Mouse (Mus musculus) hindbrain, embryonic 12.5 days (tissue): ENCODE results near the gene Rcan1. TPM values are rescaled to one million over a fixed set of nuclear protein-coding genes. Genes with fewer than 3 reads are reported as not detected.
"Not testable (repeated sequence)": the region's sequence is repeated elsewhere in the genome, so short reads cannot be mapped to it uniquely, and the experiment has no call there.

Experiments used
- ATAC-seq: fragments of 200-750 bp; cut with Nextera tagmentation; 2 replicates; pipeline ENCODE4 v1.8.0; 2017; ENCODE audit warnings: moderate TSS enrichment; ENCODE audit not compliant: low FRiP score
- H3K27ac ChIP-seq: fragments of 300-500 bp; sonication (generic); 2 replicates; pipeline ENCODE4 v1.5.1; 2016; ENCODE audit warnings: mild to moderate bottlenecking
- H3K27me3 ChIP-seq: fragments of 300-500 bp; sonication (generic); 2 replicates; pipeline ENCODE4 v1.6.1; 2016; ENCODE audit warnings: mild to moderate bottlenecking
- H3K36me3 ChIP-seq: fragments of 300-500 bp; sonication (generic); 2 replicates; pipeline ENCODE4 v1.6.1; 2016; ENCODE audit warnings: mild to moderate bottlenecking
- H3K4me1 ChIP-seq: fragments of 300-500 bp; sonication (generic); 2 replicates; pipeline ENCODE4 v1.6.1; 2016
- H3K4me2 ChIP-seq: fragments of 300-500 bp; sonication (generic); replicated peaks from 2 replicates; pipeline ENCODE4 v1.6.1; 2016; ENCODE audit warnings: mild to moderate bottlenecking
- H3K4me3 ChIP-seq: fragments of 300-500 bp; sonication (generic); 2 replicates; pipeline ENCODE4 v1.5.1; 2016; ENCODE audit warnings: mild to moderate bottlenecking
- H3K9ac ChIP-seq: fragments of 300-500 bp; sonication (generic); 2 replicates; pipeline ENCODE4 v1.6.1; 2016; ENCODE audit warnings: mild to moderate bottlenecking, moderate library complexity
- H3K9me3 ChIP-seq: fragments of 300-500 bp; sonication (generic); replicated peaks from 2 replicates; pipeline ENCODE4 v1.6.1; 2016; ENCODE audit warnings: mild to moderate bottlenecking
- WGBS: fragments of 180-500 bp; shearing (Covaris S2); methylation state at CpG from one replicate; pipeline ENCODE4 v1.1.7; 2016; 5-methylcytosine and 5-hydroxymethylcytosine counted together
- polyA plus RNA-seq: library from polyadenylated mRNA; unstranded; fragments of >200 nt; fragmentation: Nextera tagmentation; extraction: Ambion mirVana; gene quantifications from 2 replicates; pipeline ENCODE4 v1.2.1, GENCODE M21; 2016

Gene Rcan1
- polyA plus RNA-seq, 1 experiment from 2014 or later = 47.2 TPM

DNA sequence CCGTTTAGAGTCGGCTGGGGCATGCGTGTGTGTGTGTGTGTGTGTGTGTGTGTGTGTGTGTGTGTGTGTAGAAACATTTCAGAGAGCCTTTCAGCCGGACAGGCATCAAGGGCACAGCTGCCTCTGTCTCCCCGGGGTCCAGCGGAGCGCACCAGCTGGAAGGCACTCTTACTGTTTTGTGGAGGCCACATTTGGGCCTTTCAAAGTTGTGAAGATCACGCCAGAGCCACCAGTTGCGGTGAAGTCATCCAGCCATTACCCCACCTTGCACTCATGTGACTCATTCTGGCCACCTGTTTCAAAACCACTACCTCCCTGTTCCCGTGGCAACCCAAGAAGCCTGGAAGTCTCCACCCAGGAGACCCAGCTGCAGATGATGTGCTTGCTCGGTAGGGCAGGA lies 44.8 kb downstream of the Rcan1 start:
- Histone ChIP-seq H3K9me3 (no peaks in the 10 kb centered on the region), H3K4me3 (no peak overlapping the region), H3K36me3 (no peaks in the 10 kb centered on the region), H3K4me1 (peaks cover 34% of the 10 kb centered on the region), H3K9ac (no peak overlapping the region), H3K4me2 (no peak overlapping the region), H3K27me3 (no peaks in the 10 kb centered on the region), H3K27ac (no peak overlapping the region)
- 62% methylated on average over 11 of the region's 11 CpGs for WGBS
- ATAC-seq = 0 out of 2 replicates have a peak, but pooled peaks have one; percentile 24

DNA sequence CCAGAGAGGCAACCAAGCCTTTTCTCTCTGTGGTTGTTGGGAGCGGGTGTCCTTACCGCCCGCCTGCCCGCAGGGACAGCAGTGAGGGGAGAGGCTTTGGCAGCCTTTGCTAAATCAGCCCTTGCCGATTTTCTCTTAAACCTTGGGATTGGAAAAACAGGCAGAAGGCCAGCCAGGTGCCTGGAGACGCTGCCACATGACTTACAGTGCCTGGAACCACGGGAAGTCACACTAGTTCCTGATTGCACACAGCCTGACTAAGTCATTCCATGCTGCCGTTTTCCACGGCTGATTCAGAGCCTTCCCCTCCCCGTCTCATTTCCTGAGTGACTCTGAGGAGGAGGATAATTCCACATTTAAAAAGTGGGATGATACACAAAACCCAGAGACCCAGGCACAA lies 47.3 kb downstream of the Rcan1 start:
- peaks cover 30% of the 10 kb centered on the region for H3K4me1 ChIP-seq
- no peak overlapping the region for H3K27ac ChIP-seq
- WGBS = 57% methylated on average over 10 of the region's 10 CpGs

DNA sequence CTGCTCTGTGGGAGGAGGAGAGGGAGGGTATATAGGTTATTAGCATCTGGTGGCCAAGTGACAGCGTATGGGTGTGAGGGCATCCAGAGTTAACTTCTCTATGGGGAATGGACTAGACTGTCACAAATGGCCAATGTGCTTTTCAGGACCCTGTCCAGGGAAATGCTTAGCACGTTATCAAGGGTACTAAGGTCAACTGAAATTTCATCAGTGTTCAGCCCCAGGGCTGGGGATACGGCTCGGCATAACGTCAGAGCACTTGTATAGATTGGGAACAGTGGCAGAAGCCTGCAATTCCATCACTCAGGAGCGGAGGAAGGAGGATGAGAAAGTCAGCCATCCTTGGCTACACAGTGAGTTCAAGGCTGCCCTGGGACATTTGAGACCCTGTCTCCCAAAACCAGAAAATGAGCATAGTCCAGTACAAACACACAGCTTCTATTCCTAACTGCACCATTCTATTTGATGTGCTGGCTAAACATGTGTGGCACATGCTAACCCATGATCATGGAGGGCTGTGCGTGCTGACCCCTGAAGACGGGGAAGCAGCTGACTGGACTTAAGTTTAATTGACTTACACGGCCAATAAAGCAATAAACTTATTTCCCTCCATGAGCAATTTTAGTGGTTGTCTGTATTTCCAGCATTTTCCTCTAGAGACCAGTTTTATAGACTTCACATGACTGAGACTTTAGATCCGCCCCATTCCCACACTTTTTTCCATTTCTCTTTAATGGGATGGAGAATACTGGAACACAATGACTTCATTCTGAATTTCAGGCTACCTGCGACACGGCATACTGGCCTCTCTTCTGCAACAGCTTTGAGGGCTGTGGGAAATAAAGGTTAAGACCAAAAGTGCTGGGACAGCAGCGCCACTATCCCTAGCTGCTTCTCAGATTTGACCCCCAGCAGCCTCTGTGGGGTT lies 48.0 kb downstream of the Rcan1 start:
- 79% methylated on average over 13 of the region's 13 CpGs for WGBS
- no peaks in the 10 kb centered on the region for H3K27me3 ChIP-seq
- H3K27ac ChIP-seq = no peak overlapping the region
- no peaks in the 10 kb centered on the region for H3K9me3 ChIP-seq
- no peaks in the 10 kb centered on the region for H3K36me3 ChIP-seq
- H3K4me1 ChIP-seq = peaks cover 25% of the 10 kb centered on the region
- H3K9ac ChIP-seq = no peak overlapping the region
- H3K4me3 ChIP-seq = no peak overlapping the region
- no peak overlapping the region for H3K4me2 ChIP-seq
- no peak for ATAC-seq

More for the DNA sequence above, 47.3 kb downstream of the Rcan1 start:
- H3K27me3 ChIP-seq = no peaks in the 10 kb centered on the region
- ATAC-seq = no peak
- H3K4me3 ChIP-seq = no peak overlapping the region
- no peaks in the 10 kb centered on the region for H3K36me3 ChIP-seq
- H3K4me2 ChIP-seq = no peak overlapping the region
- no peaks in the 10 kb centered on the region for H3K9me3 ChIP-seq
- no peak overlapping the region for H3K9ac ChIP-seq

DNA sequence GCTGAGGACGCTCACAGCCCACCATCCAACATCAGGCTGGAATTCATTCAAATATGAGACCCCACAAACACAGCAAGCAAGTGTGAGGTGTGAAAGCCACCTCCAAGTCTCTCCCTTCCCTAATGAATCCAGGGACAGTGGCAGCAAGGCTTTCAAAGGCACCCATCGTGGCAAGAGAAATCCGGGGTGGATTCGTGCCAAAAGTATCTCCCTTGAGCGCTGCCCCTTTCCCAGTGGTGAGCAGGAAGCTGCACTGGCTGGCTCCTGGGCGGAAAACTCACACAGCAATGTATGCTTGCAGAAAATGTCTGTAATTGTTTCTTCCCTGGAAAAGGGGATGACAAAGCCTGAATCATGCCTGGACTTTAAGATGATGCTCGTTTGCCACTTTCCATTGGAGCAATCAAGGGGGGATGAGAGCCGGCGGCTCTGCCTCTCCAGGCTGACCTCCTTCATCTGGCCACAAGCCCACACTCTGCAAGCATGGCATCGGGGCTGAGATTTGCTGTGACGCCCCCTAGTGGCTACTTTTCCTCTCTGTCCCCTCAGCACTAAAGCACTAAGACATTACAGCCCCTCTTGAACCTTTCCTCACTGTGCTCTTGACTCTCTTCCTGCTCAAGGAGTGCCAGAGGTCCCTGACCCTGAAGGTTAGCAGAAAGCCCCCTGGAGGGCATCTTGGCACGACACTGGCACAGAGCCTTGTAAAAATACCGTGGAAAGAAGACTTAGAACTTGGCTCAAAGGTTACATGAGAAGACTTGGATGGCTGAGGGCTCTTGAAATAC lies 49.3 kb downstream of the Rcan1 start:
- Histone ChIP-seq H3K9ac (no peak overlapping the region), H3K4me2 (no peak overlapping the region), H3K4me1 (peaks cover 18% of the 10 kb centered on the region), H3K9me3 (no peaks in the 10 kb centered on the region), H3K27ac (no peak overlapping the region), H3K36me3 (no peaks in the 10 kb centered on the region), H3K27me3 (no peaks in the 10 kb centered on the region), H3K4me3 (no peak overlapping the region)
- no peak for ATAC-seq
- WGBS = 75% methylated on average over 13 of the region's 13 CpGs

GRCm38 (mm10) chr16:92420641-92421040 lies 50.0 kb downstream of the Rcan1 start:
- no peak for ATAC-seq
- WGBS = 93% methylated on average over 5 of the region's 5 CpGs

DNA sequence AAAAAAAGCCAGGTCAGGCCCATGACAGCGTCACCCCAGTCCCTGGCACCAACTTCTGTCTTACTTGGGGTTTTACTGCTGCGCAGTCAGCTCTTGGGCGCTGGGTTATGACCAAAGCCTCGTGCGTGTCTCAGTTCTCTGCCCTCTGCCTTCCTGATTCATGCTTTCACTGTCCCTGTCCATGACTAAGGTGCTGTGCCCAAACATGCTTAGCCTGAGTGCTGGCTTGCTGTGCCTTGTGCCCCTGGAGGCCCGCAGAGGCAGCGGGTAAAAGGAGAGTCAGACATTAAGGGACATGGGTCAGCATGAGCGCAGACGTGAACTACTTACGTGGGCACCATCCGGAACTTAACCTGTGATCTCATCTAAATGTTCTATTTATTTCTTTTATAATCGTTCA lies 51.6 kb downstream of the Rcan1 start:
- ATAC-seq = no peak
- H3K9ac ChIP-seq = no peak overlapping the region
- peaks cover 9% of the 10 kb centered on the region for H3K4me1 ChIP-seq
- H3K27ac ChIP-seq = no peak overlapping the region
- H3K36me3 ChIP-seq = no peaks in the 10 kb centered on the region
- H3K4me2 ChIP-seq = no peak overlapping the region
- WGBS = 90% methylated on average over 12 of the region's 12 CpGs
- no peaks in the 10 kb centered on the region for H3K27me3 ChIP-seq
- H3K4me3 ChIP-seq = no peak overlapping the region
- H3K9me3 ChIP-seq = no peaks in the 10 kb centered on the region

More at GRCm38 (mm10) chr16:92420641-92421040, 50.0 kb downstream of the Rcan1 start:
- Histone ChIP-seq H3K27me3 (no peaks in the 10 kb centered on the region), H3K27ac (no peak overlapping the region), H3K36me3 (no peaks in the 10 kb centered on the region), H3K4me1 (peaks cover 11% of the 10 kb centered on the region), H3K9me3 (no peaks in the 10 kb centered on the region), H3K9ac (no peak overlapping the region), H3K4me3 (no peak overlapping the region), H3K4me2 (no peak overlapping the region)

- H3K4me1 ChIP-seq = peaks cover 12% of the 10 kb centered on the region
- no peaks in the 10 kb centered on the region for H3K36me3 ChIP-seq
- no peak overlapping the region for H3K4me2 ChIP-seq
- H3K9me3 ChIP-seq = no peaks in the 10 kb centered on the region
- no peak for ATAC-seq
- no peak overlapping the region for H3K9ac ChIP-seq
- 97% methylated on average over 2 of the region's 2 CpGs for WGBS
- H3K4me3 ChIP-seq = no peak overlapping the region
- H3K27ac ChIP-seq = no peak overlapping the region
- H3K27me3 ChIP-seq = no peaks in the 10 kb centered on the region
Observed at GRCm38 (mm10) chr16:92417267-92417666, 53.4 kb downstream of the Rcan1 start.

- Histone ChIP-seq H3K27me3 (no peaks in the 10 kb centered on the region), H3K4me1 (peaks cover 21% of the 10 kb centered on the region), H3K4me2 (no peak overlapping the region), H3K9ac (no peak overlapping the region), H3K27ac (no peak overlapping the region), H3K36me3 (no peaks in the 10 kb centered on the region), H3K4me3 (no peak overlapping the region), H3K9me3 (no peaks in the 10 kb centered on the region)
- ATAC-seq = no peak
- WGBS = 35% methylated on average over 7 of the region's 7 CpGs
Observed at GRCm38 (mm10) chr16:92415702-92416118, 55.0 kb downstream of the Rcan1 start.

GRCm38 (mm10) chr16:92415038-92415437 lies 55.6 kb downstream of the Rcan1 start:
- ATAC-seq = not testable (repeated sequence)
- 56% methylated on average over 6 of the region's 6 CpGs for WGBS

DNA sequence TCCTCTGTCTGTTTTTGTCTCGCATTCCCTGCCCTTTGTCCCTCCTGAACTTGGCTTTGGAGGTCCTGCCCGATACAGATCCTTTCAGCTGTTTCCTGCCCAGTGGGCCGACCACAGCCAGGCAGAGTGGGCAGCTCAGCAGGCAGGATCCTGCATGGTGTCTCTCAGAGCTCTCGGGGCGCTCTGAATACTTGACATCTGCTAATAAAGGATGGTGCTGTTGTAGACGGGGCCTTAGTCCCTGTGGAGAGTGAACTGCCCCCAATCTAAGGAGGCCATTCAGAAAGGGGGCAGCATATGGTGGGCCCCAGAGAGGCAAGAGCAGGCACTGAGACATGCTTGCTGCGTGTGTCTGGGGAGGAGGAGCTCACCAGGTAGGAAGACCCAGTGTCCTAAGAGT lies 57.8 kb downstream of the Rcan1 start:
- ATAC-seq = peak; percentile 58; the same call in 1 of the 2 replicates
- 16% methylated on average over 7 of the region's 7 CpGs for WGBS
- Histone ChIP-seq H3K27me3 (no peaks in the 10 kb centered on the region), H3K27ac (peak overlapping the region; percentile 45; the same call in 1 of the 2 replicates), H3K36me3 (no peaks in the 10 kb centered on the region), H3K4me2 (no peak overlapping the region), H3K4me3 (no peak overlapping the region), H3K4me1 (peaks cover 21% of the 10 kb centered on the region), H3K9ac (no peak overlapping the region), H3K9me3 (no peaks in the 10 kb centered on the region)

More at GRCm38 (mm10) chr16:92415038-92415437, 55.6 kb downstream of the Rcan1 start:
- not testable (repeated sequence) for H3K9me3 ChIP-seq, H3K36me3 ChIP-seq, H3K4me3 ChIP-seq, H3K27ac ChIP-seq, H3K9ac ChIP-seq, H3K4me2 ChIP-seq, H3K27me3 ChIP-seq
- peaks cover 21% of the 10 kb centered on the region for H3K4me1 ChIP-seq

DNA sequence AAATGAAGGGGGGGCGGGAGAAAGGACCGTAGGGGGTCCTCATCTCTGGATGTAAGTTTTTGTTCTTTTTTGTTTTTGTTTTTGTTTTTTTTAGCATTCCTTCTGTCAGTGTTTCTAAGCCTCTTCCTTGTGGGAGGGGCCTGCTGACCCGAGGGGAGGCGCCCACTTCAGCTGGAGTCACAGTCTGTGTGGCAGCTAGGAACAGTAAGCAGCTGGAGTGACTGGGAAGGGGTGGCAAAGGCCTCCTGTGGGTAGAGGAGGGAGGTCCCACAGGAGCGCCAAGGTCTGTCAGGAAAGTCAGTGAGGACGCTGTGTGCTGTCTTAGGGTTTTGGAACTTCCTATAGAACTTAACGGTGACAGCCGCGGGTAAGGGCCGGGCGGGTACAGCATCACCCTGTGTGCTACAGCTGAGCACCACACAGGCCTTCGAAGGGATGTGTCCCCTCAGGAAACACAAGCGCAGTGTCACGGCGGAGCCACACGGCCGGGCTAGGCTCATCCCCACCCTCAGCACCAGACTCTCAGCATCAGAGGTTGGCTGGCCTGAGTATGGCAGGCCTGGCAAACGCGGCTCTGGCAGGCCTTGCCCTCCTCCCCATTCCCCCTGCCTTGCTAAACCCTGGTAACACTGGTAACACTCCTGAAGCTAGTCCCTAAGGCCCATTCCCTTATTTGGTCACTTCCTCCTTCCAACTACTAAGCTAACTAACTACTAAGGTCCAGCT lies 58.5 kb downstream of the Rcan1 start:
- H3K9ac ChIP-seq = no peak overlapping the region
- H3K4me2 ChIP-seq = no peak overlapping the region
- no peak overlapping the region for H3K4me3 ChIP-seq
- no peaks in the 10 kb centered on the region for H3K36me3 ChIP-seq
- H3K9me3 ChIP-seq = no peaks in the 10 kb centered on the region
- H3K27ac ChIP-seq = no peak overlapping the region
- WGBS = 71% methylated on average over 19 of the region's 19 CpGs
- H3K27me3 ChIP-seq = no peaks in the 10 kb centered on the region
- peaks cover 21% of the 10 kb centered on the region for H3K4me1 ChIP-seq
- ATAC-seq = peak; percentile 56

- ATAC-seq = no peak
- WGBS = 94% methylated on average over 2 of the region's 2 CpGs
- Histone ChIP-seq H3K27me3 (no peaks in the 10 kb centered on the region), H3K9ac (no peak overlapping the region), H3K36me3 (no peaks in the 10 kb centered on the region), H3K4me1 (peaks cover 21% of the 10 kb centered on the region), H3K4me3 (no peak overlapping the region), H3K9me3 (no peaks in the 10 kb centered on the region), H3K27ac (no peak overlapping the region), H3K4me2 (no peak overlapping the region)
Observed at GRCm38 (mm10) chr16:92410344-92410743, 60.3 kb downstream of the Rcan1 start.
